Mouse (Mus musculus) liver, postnatal 0 days (tissue): ENCODE measurements around the gene Flt1.

Experiments
- CTCF ChIP-seq: sonication (generic); IDR thresholded peaks from 2 replicates; pipeline ENCODE4 v1.5.1; 2016; ENCODE audit warnings: antibody characterized with exemption, low read depth
- EP300 ChIP-seq: IDR thresholded peaks from 2 replicates; pipeline ENCODE4 v1.6.1; 2016; ENCODE audit warnings: antibody characterized with exemption, low read depth, mild to moderate bottlenecking

GRCm38 (mm10) chr5:147618243-147618642 is 107.6 kb downstream of the Flt1 start:
- TF ChIP-seq CTCF = no peak
- TF ChIP-seq EP300 = no peak
